Mouse (Mus musculus) hindbrain, embryonic 10.5 days (tissue): Measurements from ENCODE around the gene Got2. TPM values are rescaled to one million over a fixed set of nuclear protein-coding genes. Genes with fewer than 3 reads are reported as not detected.
"Not testable (repeated sequence)": the region's sequence is repeated elsewhere in the genome, so short reads cannot be mapped to it uniquely, and the experiment has no call there.

Source experiments
- DNase-seq: peaks from one replicate; pipeline ENCODE4 v3.0.0-alpha.2; 2017; ENCODE audit warnings: low spot score
- H3K27ac ChIP-seq: fragments of 300-500 bp; sonication (generic); 2 replicates; pipeline ENCODE4 v1.5.1; 2016; ENCODE audit warnings: mild to moderate bottlenecking, moderate library complexity
- H3K27me3 ChIP-seq: fragments of 300-500 bp; sonication (generic); 2 replicates; pipeline ENCODE4 v1.6.1; 2016; ENCODE audit warnings: mild to moderate bottlenecking; ENCODE audit not compliant: poor library complexity, insufficient read depth, severe bottlenecking
- H3K36me3 ChIP-seq: fragments of 300-500 bp; sonication (generic); 2 replicates; pipeline ENCODE4 v1.6.1; 2016; ENCODE audit warnings: mild to moderate bottlenecking, moderate library complexity
- H3K4me1 ChIP-seq: fragments of 300-500 bp; sonication (generic); replicated peaks from 2 replicates; pipeline ENCODE4 v1.6.1; 2016; ENCODE audit warnings: mild to moderate bottlenecking
- H3K4me3 ChIP-seq: fragments of 300-500 bp; sonication (generic); 2 replicates; pipeline ENCODE4 v1.5.1; 2016; ENCODE audit warnings: mild to moderate bottlenecking, moderate library complexity
- H3K9me3 ChIP-seq: fragments of 300-500 bp; sonication (generic); 2 replicates; pipeline ENCODE4 v1.6.1; 2016; ENCODE audit warnings: mild to moderate bottlenecking, moderate library complexity
- WGBS: fragments of 180-500 bp; shearing (Covaris S2); methylation state at CpG from one replicate; pipeline ENCODE4 v1.1.7; 2016; 5-methylcytosine and 5-hydroxymethylcytosine counted together
- polyA plus RNA-seq: library from polyadenylated mRNA; unstranded; fragments of >200 nt; fragmentation: Nextera tagmentation; extraction: Ambion mirVana; gene quantifications from 2 replicates; pipeline ENCODE4 v1.2.1, GENCODE M21; 2016

Gene Got2
- polyA plus RNA-seq, 1 experiment from 2014 or later, result 228 TPM

GRCm38 (mm10) chr8:95886647-95887577, 1.4 kb downstream of the Got2 start:
- Histone ChIP-seq H3K27ac (peak overlapping the region; percentile 95), H3K36me3 (0 out of 2 replicates have a peak, but pooled peaks cover 6% of the 10 kb centered on the region), H3K4me1 (peaks cover 19% of the 10 kb centered on the region), H3K4me3 (peak overlapping the region; percentile 91), H3K27me3 (no peaks in the 10 kb centered on the region), H3K9me3 (no peaks in the 10 kb centered on the region)
- no peak for DNase-seq
- WGBS, result 79% methylated on average over 17 of the region's 17 CpGs

- no peaks in the 10 kb centered on the region for H3K9me3 ChIP-seq
- H3K4me3 ChIP-seq, result no peak overlapping the region
- H3K4me1 ChIP-seq, result peaks cover 19% of the 10 kb centered on the region
- H3K27me3 ChIP-seq, result no peaks in the 10 kb centered on the region
- WGBS, result 84% methylated on average over 5 of the region's 5 CpGs
- H3K27ac ChIP-seq, result no peak overlapping the region
- 0 out of 2 replicates have a peak, but pooled peaks cover 7% of the 10 kb centered on the region for H3K36me3 ChIP-seq
- DNase-seq, result no peak
These were observed 2.4 kb downstream of the Got2 start for GRCm38 (mm10) chr8:95885966-95886365.

- no peak overlapping the region for H3K27ac ChIP-seq
- H3K9me3 ChIP-seq, result no peaks in the 10 kb centered on the region
- 0 out of 2 replicates have a peak, but pooled peaks cover 7% of the 10 kb centered on the region for H3K36me3 ChIP-seq
- no peak for DNase-seq
- H3K4me3 ChIP-seq, result no peak overlapping the region
- no peaks in the 10 kb centered on the region for H3K27me3 ChIP-seq
- 83% methylated on average over 5 of the region's 5 CpGs for WGBS
- H3K4me1 ChIP-seq, result peaks cover 19% of the 10 kb centered on the region
These were observed 3.0 kb downstream of the Got2 start for GRCm38 (mm10) chr8:95885271-95885841.

GRCm38 (mm10) chr8:95884491-95884890, 3.9 kb downstream of the Got2 start:
- 84% methylated on average over 12 of the region's 12 CpGs for WGBS

GRCm38 (mm10) chr8:95882191-95882590, 6.2 kb downstream of the Got2 start:
- Histone ChIP-seq H3K27me3 (no peaks in the 10 kb centered on the region), H3K27ac (no peak overlapping the region), H3K4me1 (peaks cover 28% of the 10 kb centered on the region), H3K9me3 (no peaks in the 10 kb centered on the region), H3K36me3 (peaks cover 15% of the 10 kb centered on the region), H3K4me3 (no peak overlapping the region)
- DNase-seq, result no peak
- WGBS, result 93% methylated on average over 9 of the region's 9 CpGs

More at GRCm38 (mm10) chr8:95884491-95884890, 3.9 kb downstream of the Got2 start:
- Histone ChIP-seq H3K9me3 (no peaks in the 10 kb centered on the region), H3K4me3 (no peak overlapping the region), H3K27ac (no peak overlapping the region), H3K27me3 (no peaks in the 10 kb centered on the region), H3K36me3 (0 out of 2 replicates have a peak, but pooled peaks cover 7% of the 10 kb centered on the region), H3K4me1 (peaks cover 19% of the 10 kb centered on the region)
- DNase-seq, result no peak

- Histone ChIP-seq H3K27ac (no peak overlapping the region), H3K4me3 (no peak overlapping the region), H3K4me1 (peaks cover 22% of the 10 kb centered on the region), H3K9me3 (no peaks in the 10 kb centered on the region), H3K36me3 (peaks cover 21% of the 10 kb centered on the region), H3K27me3 (no peaks in the 10 kb centered on the region)
- WGBS, result 90% methylated on average over 3 of the region's 3 CpGs
- DNase-seq, result no peak
These were observed 6.8 kb downstream of the Got2 start for GRCm38 (mm10) chr8:95881576-95881975.

- peaks cover 38% of the 10 kb centered on the region for H3K36me3 ChIP-seq
- H3K9me3 ChIP-seq, result no peaks in the 10 kb centered on the region
- no peak for DNase-seq
- peaks cover 13% of the 10 kb centered on the region for H3K4me1 ChIP-seq
- no peak overlapping the region for H3K4me3 ChIP-seq
- no peaks in the 10 kb centered on the region for H3K27me3 ChIP-seq
- H3K27ac ChIP-seq, result no peak overlapping the region
- 91% methylated on average over 4 of the region's 4 CpGs for WGBS
These were observed 8.5 kb downstream of the Got2 start for GRCm38 (mm10) chr8:95879823-95880222.

- no peaks in the 10 kb centered on the region for H3K9me3 ChIP-seq
- WGBS, result 69% methylated on average over 12 of the region's 12 CpGs
- peaks cover 50% of the 10 kb centered on the region for H3K36me3 ChIP-seq
- no peaks in the 10 kb centered on the region for H3K27me3 ChIP-seq
- peaks cover 13% of the 10 kb centered on the region for H3K4me1 ChIP-seq
- peak overlapping the region; percentile 57 for H3K27ac ChIP-seq
- no peak for DNase-seq
- H3K4me3 ChIP-seq, result peak overlapping the region; percentile 11; the same call in 1 of the 2 replicates
These were observed 10.0 kb downstream of the Got2 start for GRCm38 (mm10) chr8:95878176-95878962.

GRCm38 (mm10) chr8:95875270-95875669, 13.1 kb downstream of the Got2 start:
- WGBS, result 97% methylated on average over 7 of the region's 7 CpGs
- no peak overlapping the region for H3K27ac ChIP-seq
- H3K4me3 ChIP-seq, result no peak overlapping the region
- no peak for DNase-seq
- no peaks in the 10 kb centered on the region for H3K9me3 ChIP-seq
- no peaks in the 10 kb centered on the region for H3K27me3 ChIP-seq
- H3K36me3 ChIP-seq, result peaks cover 77% of the 10 kb centered on the region
- peaks cover 13% of the 10 kb centered on the region for H3K4me1 ChIP-seq

GRCm38 (mm10) chr8:95871690-95872089, 16.7 kb downstream of the Got2 start:
- WGBS, result 93% methylated on average over 16 of the region's 16 CpGs
- H3K36me3 ChIP-seq, result peaks cover 100% of the 10 kb centered on the region
- no peak overlapping the region for H3K27ac ChIP-seq
- no peaks in the 10 kb centered on the region for H3K9me3 ChIP-seq
- no peak for DNase-seq
- no peaks in the 10 kb centered on the region for H3K4me1 ChIP-seq
- no peak overlapping the region for H3K4me3 ChIP-seq
- no peaks in the 10 kb centered on the region for H3K27me3 ChIP-seq

- 96% methylated on average over 18 of the region's 18 CpGs for WGBS
- peaks cover 73% of the 10 kb centered on the region for H3K36me3 ChIP-seq
- H3K27ac ChIP-seq, H3K27me3 ChIP-seq, H3K4me3 ChIP-seq, DNase-seq, H3K4me1 ChIP-seq, H3K9me3 ChIP-seq: not testable (repeated sequence)
These were observed 23.5 kb downstream of the Got2 start for GRCm38 (mm10) chr8:95864851-95865250.

GRCm38 (mm10) chr8:95863761-95864440, 24.4 kb downstream of the Got2 start:
- 86% methylated on average over 10 of the region's 11 CpGs for WGBS
- H3K9me3 ChIP-seq, H3K27me3 ChIP-seq, H3K4me3 ChIP-seq, H3K27ac ChIP-seq, H3K4me1 ChIP-seq, DNase-seq: not testable (repeated sequence)
- peaks cover 64% of the 10 kb centered on the region for H3K36me3 ChIP-seq
